Mouse (Mus musculus) cortical plate, adult 2 months (tissue): Measurements from ENCODE around the gene Kdm1b. TPM values are rescaled to one million over a fixed set of nuclear protein-coding genes. Genes with fewer than 3 reads are reported as not detected.

Experiments
- H3K27ac ChIP-seq: fragments of 200-500 bp; 2 replicates; pipeline ENCODE4 v1.5.1; 2012; ENCODE audit warnings: low read length, control low read depth, inconsistent platforms; ENCODE audit not compliant: insufficient read depth
- H3K4me1 ChIP-seq: fragments of 200-500 bp; 2 replicates; pipeline ENCODE4 v1.6.1; 2011; ENCODE audit warnings: low read length; ENCODE audit not compliant: control insufficient read depth, insufficient read depth
- H3K4me3 ChIP-seq: fragments of 200-500 bp; 2 replicates; pipeline ENCODE4 v1.5.1; 2011; ENCODE audit warnings: mild to moderate bottlenecking, low read length, control low read depth; ENCODE audit not compliant: insufficient read depth
- CTCF ChIP-seq: fragments of 200-500 bp; IDR thresholded peaks from 2 replicates; pipeline ENCODE4 v1.5.1; 2011; ENCODE audit warnings: mild to moderate bottlenecking, control low read depth, low read length; ENCODE audit not compliant: insufficient read depth; ENCODE audit errors: extremely low read depth
- POLR2A ChIP-seq: fragments of 200-500 bp; IDR thresholded peaks from 2 replicates; pipeline ENCODE4 v1.6.1; 2011; ENCODE audit warnings: mild to moderate bottlenecking, low read length, control low read depth; ENCODE audit not compliant: insufficient read depth; ENCODE audit errors: extremely low read depth
- polyA plus RNA-seq: library from polyadenylated mRNA; depleted of rRNA; stranded (reverse); fragments of >200 nt; gene quantifications from 2 replicates; pipeline ENCODE4 v1.2.3, GENCODE M21; 2012

The Kdm1b gene
- polyA plus RNA-seq, 1 experiment = 7.1 TPM

- no peak overlapping the region for H3K27ac ChIP-seq
- no peak overlapping the region; the same call in 1 of the 2 replicates for H3K4me3 ChIP-seq
- TF ChIP-seq POLR2A = no peak
- no peak for TF ChIP-seq CTCF
- H3K4me1 ChIP-seq = 0 out of 2 replicates have a peak, but pooled peaks cover 2% of the 10 kb centered on the region
Measured at GRCm38 (mm10) chr13:47104146-47104545, 60.8 kb downstream of the Kdm1b start.

GRCm38 (mm10) chr13:47104856-47105541 is 61.7 kb downstream of the Kdm1b start:
- 0 out of 2 replicates have a peak, but pooled peaks cover 2% of the 10 kb centered on the region for H3K4me1 ChIP-seq
- TF ChIP-seq CTCF = no peak
- TF ChIP-seq POLR2A = no peak
- H3K4me3 ChIP-seq = peak overlapping the region; percentile 66
- H3K27ac ChIP-seq = peak overlapping the region; percentile 78; the same call in 1 of the 2 replicates

- peak within 1 kb of the TSS; percentile 66 for H3K4me3 ChIP-seq
- H3K27ac ChIP-seq = peak within 1 kb of the TSS; percentile 78
- 0 out of 2 replicates have a peak, but pooled peaks cover 2% of the 10 kb centered on the region for H3K4me1 ChIP-seq
- TF ChIP-seq POLR2A (0 out of 2 replicates have a peak, but pooled peaks have one; percentile 25), CTCF (0 out of 2 replicates have a peak, but pooled peaks have one; percentile 7)
Measured at GRCm38 (mm10) chr13:47105711-47106579, 62.6 kb downstream of the Kdm1b start, which contains the start of gene Dek. Gene Dek (minus strand): TSS chr13:47106201.

- Histone ChIP-seq H3K4me3 (peak overlapping the region; percentile 66), H3K4me1 (0 out of 2 replicates have a peak, but pooled peaks cover 2% of the 10 kb centered on the region), H3K27ac (no peak overlapping the region)
- no peak for TF ChIP-seq CTCF
- no peak for TF ChIP-seq POLR2A
Measured at GRCm38 (mm10) chr13:47106580-47106888, 63.2 kb downstream of the Kdm1b start.

GRCm38 (mm10) chr13:47109239-47109638 is 65.9 kb downstream of the Kdm1b start:
- no peak overlapping the region for H3K27ac ChIP-seq
- H3K4me3 ChIP-seq = no peak overlapping the region
- no peak for TF ChIP-seq POLR2A
- TF ChIP-seq CTCF = no peak
- H3K4me1 ChIP-seq = 0 out of 2 replicates have a peak, but pooled peaks cover 2% of the 10 kb centered on the region

GRCm38 (mm10) chr13:47111185-47111584 is 67.9 kb downstream of the Kdm1b start:
- Histone ChIP-seq H3K27ac (no peak overlapping the region), H3K4me3 (no peak overlapping the region), H3K4me1 (no peaks in the 10 kb centered on the region)
- TF ChIP-seq POLR2A (no peak), CTCF (no peak)

GRCm38 (mm10) chr13:47112056-47112455 is 68.8 kb downstream of the Kdm1b start:
- Histone ChIP-seq H3K4me3 (no peak overlapping the region), H3K4me1 (no peaks in the 10 kb centered on the region), H3K27ac (no peak overlapping the region)
- TF ChIP-seq CTCF (no peak), POLR2A (no peak)

GRCm38 (mm10) chr13:47112924-47113323 is 69.6 kb downstream of the Kdm1b start:
- no peak overlapping the region for H3K4me3 ChIP-seq
- TF ChIP-seq CTCF (no peak), POLR2A (no peak)
- H3K27ac ChIP-seq = no peak overlapping the region
- no peaks in the 10 kb centered on the region for H3K4me1 ChIP-seq

GRCm38 (mm10) chr13:47116000-47116399 is 72.7 kb downstream of the Kdm1b start:
- Histone ChIP-seq H3K4me1 (no peaks in the 10 kb centered on the region), H3K27ac (no peak overlapping the region), H3K4me3 (no peak overlapping the region)
- TF ChIP-seq POLR2A = no peak
- TF ChIP-seq CTCF = no peak

GRCm38 (mm10) chr13:47121333-47121889 is 78.1 kb downstream of the Kdm1b start:
- no peaks in the 10 kb centered on the region for H3K4me1 ChIP-seq
- no peak overlapping the region for H3K27ac ChIP-seq
- peak overlapping the region; percentile 78; the same call in 1 of the 2 replicates for H3K4me3 ChIP-seq
- TF ChIP-seq CTCF = peak; percentile 32
- TF ChIP-seq POLR2A = no peak
